Mouse (Mus musculus) embryonic facial prominence, embryonic 14.5 days (tissue): ENCODE measurements around the gene Srsf4. TPM values are rescaled to one million over a fixed set of nuclear protein-coding genes. Genes with fewer than 3 reads are reported as not detected.

Experiments used
- ATAC-seq: fragments of 200-750 bp; cut with Nextera tagmentation; 2 replicates; pipeline ENCODE4 v1.8.0; 2017; ENCODE audit warnings: low read depth, moderate number of reproducible peaks, moderate TSS enrichment
- DNase-seq: peaks from one replicate; pipeline ENCODE4 v3.0.0-alpha.2; 2015; ENCODE audit warnings: low spot score
- H3K27ac ChIP-seq: fragments of 300-500 bp; sonication (generic); replicated peaks from 2 replicates; pipeline ENCODE4 v1.5.1; 2014; ENCODE audit warnings: low read depth, mild to moderate bottlenecking, low read length, moderate library complexity
- H3K27me3 ChIP-seq: fragments of 300-500 bp; sonication (generic); replicated peaks from 2 replicates; pipeline ENCODE4 v1.6.1; 2014; ENCODE audit warnings: low read length; ENCODE audit not compliant: control insufficient read depth, insufficient read depth
- H3K36me3 ChIP-seq: fragments of 300-500 bp; sonication (generic); 2 replicates; pipeline ENCODE4 v1.6.1; 2014; ENCODE audit warnings: low read length, mixed read lengths; ENCODE audit not compliant: control insufficient read depth, insufficient read depth
- H3K4me1 ChIP-seq: fragments of 300-500 bp; sonication (generic); 2 replicates; pipeline ENCODE4 v1.6.1; 2014; ENCODE audit warnings: antibody characterized with exemption, low read length; ENCODE audit not compliant: control insufficient read depth, insufficient read depth
- H3K4me2 ChIP-seq: fragments of 300-500 bp; sonication (generic); 2 replicates; pipeline ENCODE4 v1.6.1; 2014; ENCODE audit warnings: low read depth, mild to moderate bottlenecking, low read length, moderate library complexity, mixed read lengths
- H3K4me3 ChIP-seq: fragments of 300-500 bp; sonication (generic); 2 replicates; pipeline ENCODE4 v1.5.1; 2014; ENCODE audit warnings: low read depth, mild to moderate bottlenecking, low read length
- H3K9ac ChIP-seq: fragments of 300-500 bp; sonication (generic); 2 replicates; pipeline ENCODE4 v1.6.1; 2014; ENCODE audit warnings: low read depth, mild to moderate bottlenecking, low read length, moderate library complexity, mixed read lengths
- H3K9me3 ChIP-seq: fragments of 300-500 bp; sonication (generic); 2 replicates; pipeline ENCODE4 v1.6.1; 2016; ENCODE audit warnings: low read length; ENCODE audit not compliant: control insufficient read depth
- WGBS: fragments of 180-500 bp; shearing (Covaris S2); extraction: QIAGEN DNeasy Blood & Tissue Kit; methylation state at CpG from one replicate; pipeline ENCODE4 v1.1.7; 2014; 5-methylcytosine and 5-hydroxymethylcytosine counted together
- polyA plus RNA-seq: library from polyadenylated mRNA; unstranded; fragments of >200 nt; fragmentation: Nextera tagmentation; extraction: Ambion mirVana; gene quantifications from 2 replicates; pipeline ENCODE4 v1.2.1, GENCODE M21; 2014

Srsf4 gene
- polyA plus RNA-seq, 1 experiment from 2014 or later = 87.3 TPM

DNA sequence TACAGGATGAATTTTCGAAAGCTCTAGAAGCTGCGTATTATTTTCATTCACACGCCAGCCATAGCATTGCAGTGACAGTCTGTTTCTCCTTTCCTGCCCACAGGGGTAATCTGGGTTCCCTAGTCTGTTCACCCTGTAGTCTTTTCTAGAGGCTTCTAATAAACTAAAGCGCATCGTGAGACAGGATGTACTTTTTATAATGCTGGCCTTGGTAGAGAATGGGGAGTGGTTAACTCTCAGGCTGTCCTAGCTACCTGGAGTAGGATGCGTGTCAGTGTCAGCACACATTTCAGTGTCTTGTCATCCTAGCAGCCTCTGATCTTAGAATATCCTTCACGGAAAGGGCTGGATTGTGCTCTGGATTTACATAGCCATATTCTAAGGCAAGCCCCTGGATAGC, 7.9 kb downstream of the Srsf4 start:
- no peak overlapping the region for H3K4me3 ChIP-seq
- no peak for DNase-seq
- H3K4me1 ChIP-seq = peaks cover 36% of the 10 kb centered on the region
- H3K36me3 ChIP-seq = peaks cover 21% of the 10 kb centered on the region
- H3K27ac ChIP-seq = no peak overlapping the region; the same call in 1 of the 2 replicates
- 76% methylated on average over 7 of the region's 7 CpGs for WGBS
- H3K27me3 ChIP-seq = no peaks in the 10 kb centered on the region
- H3K9me3 ChIP-seq = no peaks in the 10 kb centered on the region
- H3K9ac ChIP-seq = no peak overlapping the region
- no peak for ATAC-seq
- H3K4me2 ChIP-seq = no peak overlapping the region

DNA sequence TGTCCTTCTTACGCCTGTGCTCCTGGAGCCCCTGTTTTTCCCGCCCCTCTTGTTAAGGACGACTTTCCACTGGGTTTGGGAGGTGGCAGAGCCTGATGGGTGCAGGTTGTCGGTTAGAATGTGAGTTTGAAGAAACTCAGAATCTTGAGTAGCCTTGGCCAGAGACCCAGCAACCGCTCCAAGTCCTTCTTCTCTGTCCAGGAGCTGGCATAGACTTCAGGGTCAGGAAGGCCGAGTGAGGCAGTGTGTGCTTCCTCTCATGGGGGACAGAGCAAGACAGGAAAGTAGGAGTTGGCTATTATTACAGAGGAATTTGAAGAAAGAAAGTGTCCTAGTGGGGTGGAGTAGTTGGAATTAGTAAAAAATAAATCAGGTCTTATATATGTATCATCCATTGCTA, 10.2 kb downstream of the Srsf4 start:
- ATAC-seq = no peak
- H3K9me3 ChIP-seq = no peaks in the 10 kb centered on the region
- H3K4me3 ChIP-seq = no peak overlapping the region

DNA sequence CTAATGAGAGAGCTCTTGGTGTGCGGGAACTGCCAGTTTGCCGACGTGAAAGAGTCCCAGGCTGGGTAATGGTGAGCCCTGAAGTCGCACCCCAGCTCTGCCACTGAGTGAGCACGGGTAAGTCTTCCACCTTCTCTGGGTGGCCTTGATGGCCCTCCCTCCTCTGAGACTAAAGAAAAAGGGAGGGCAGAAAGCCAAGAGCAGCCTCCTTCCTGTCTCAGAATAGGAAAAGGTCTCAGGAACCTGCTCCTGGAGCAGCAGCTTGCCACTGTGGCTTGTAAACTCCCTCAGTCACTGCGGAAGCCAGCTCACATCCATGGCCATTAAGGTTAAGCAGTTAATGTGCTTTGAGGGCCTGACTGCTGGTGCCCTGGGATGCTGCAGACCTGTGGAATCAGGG, 12.0 kb downstream of the Srsf4 start:
- Histone ChIP-seq H3K27me3 (no peaks in the 10 kb centered on the region), H3K36me3 (peaks cover 32% of the 10 kb centered on the region), H3K4me2 (no peak overlapping the region), H3K4me3 (no peak overlapping the region), H3K9me3 (no peaks in the 10 kb centered on the region), H3K27ac (no peak overlapping the region), H3K9ac (no peak overlapping the region), H3K4me1 (peaks cover 15% of the 10 kb centered on the region)
- DNase-seq = no peak
- no peak for ATAC-seq
- 80% methylated on average over 6 of the region's 6 CpGs for WGBS

More for the DNA sequence above, 10.2 kb downstream of the Srsf4 start:
- Histone ChIP-seq H3K27me3 (no peaks in the 10 kb centered on the region), H3K4me1 (peaks cover 22% of the 10 kb centered on the region), H3K27ac (no peak overlapping the region), H3K9ac (no peak overlapping the region), H3K4me2 (no peak overlapping the region), H3K36me3 (peaks cover 27% of the 10 kb centered on the region)
- no peak for DNase-seq
- WGBS = 75% methylated on average over 6 of the region's 6 CpGs

DNA sequence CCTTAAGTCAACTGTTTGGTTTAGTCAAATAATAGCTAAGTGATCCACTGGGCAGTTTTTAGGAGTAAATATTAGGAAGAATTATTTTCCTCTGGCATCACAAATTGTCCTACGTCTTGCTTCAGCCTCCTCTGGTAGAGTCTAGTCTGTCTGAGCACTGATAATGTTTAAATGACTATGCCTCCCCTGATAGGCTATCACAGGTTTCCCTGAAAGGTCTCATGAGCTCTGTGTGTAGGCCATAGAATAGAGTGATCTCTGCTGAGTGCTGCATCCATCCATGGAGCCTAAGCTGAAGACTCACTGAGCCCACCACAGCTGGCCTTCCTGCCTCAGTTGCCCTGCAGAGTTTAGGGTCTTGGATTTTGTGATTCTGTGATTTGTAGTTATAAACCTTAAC, 15.1 kb downstream of the Srsf4 start:
- H3K9me3 ChIP-seq = no peaks in the 10 kb centered on the region
- H3K4me3 ChIP-seq = no peak overlapping the region
- H3K4me1 ChIP-seq = peaks cover 1% of the 10 kb centered on the region; the same call in 1 of the 2 replicates
- peaks cover 55% of the 10 kb centered on the region for H3K36me3 ChIP-seq
- WGBS = 83% methylated on average over 1 of the region's 1 CpGs
- DNase-seq (no peak), ATAC-seq (no peak)
- no peaks in the 10 kb centered on the region for H3K27me3 ChIP-seq
- H3K9ac ChIP-seq = no peak overlapping the region
- H3K4me2 ChIP-seq = no peak overlapping the region
- no peak overlapping the region for H3K27ac ChIP-seq

DNA sequence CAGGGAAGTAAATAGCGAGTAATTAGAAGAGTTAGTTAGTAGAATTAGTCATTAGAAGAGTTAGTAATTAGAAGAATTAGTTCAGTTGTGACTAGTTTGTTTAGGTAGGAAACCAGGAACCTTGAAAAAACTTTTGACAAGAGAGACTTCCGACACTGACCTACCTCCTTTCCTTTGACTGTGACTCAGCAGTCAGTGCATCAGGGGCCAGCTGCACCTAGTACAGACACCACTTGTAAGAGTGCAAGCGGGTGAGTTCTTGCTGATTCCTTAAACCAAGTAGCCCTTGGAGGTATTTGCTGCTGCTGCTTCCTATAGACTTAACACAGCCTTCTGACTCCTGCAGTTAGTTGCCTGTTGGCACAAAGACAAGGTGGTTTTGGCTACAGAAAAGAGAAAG, 17.3 kb downstream of the Srsf4 start:
- Histone ChIP-seq H3K27ac (no peak overlapping the region), H3K36me3 (peaks cover 57% of the 10 kb centered on the region), H3K4me3 (no peak overlapping the region), H3K4me2 (no peak overlapping the region), H3K9ac (no peak overlapping the region), H3K4me1 (no peaks in the 10 kb centered on the region), H3K27me3 (no peaks in the 10 kb centered on the region), H3K9me3 (no peaks in the 10 kb centered on the region)
- WGBS = 87% methylated on average over 3 of the region's 3 CpGs
- DNase-seq (no peak), ATAC-seq (no peak)

DNA sequence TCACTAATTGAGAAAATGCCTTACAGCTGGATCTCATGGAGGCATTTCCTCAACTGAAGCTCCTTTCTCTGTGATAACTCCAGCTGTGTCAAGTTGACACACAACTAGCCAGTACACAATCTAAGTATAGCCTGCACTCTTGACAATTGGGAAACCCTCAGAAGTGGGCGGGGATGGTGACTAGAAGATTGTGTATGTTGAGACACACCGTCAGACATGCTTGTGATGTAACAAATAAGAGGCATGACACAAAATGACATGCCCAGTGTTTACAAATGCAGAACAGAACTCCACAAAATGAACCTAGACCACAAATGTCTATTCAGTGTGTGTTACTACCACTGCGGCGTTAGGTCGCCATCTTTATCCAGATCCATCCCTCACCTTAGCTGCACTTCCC, 23.7 kb downstream of the Srsf4 start:
- DNase-seq (no peak), ATAC-seq (no peak)
- 88% methylated on average over 5 of the region's 5 CpGs for WGBS
- Histone ChIP-seq H3K36me3 (peaks cover 83% of the 10 kb centered on the region), H3K9ac (no peak overlapping the region), H3K4me3 (no peak overlapping the region), H3K27ac (no peak overlapping the region), H3K4me2 (no peak overlapping the region), H3K27me3 (no peaks in the 10 kb centered on the region), H3K9me3 (no peaks in the 10 kb centered on the region), H3K4me1 (no peaks in the 10 kb centered on the region)

DNA sequence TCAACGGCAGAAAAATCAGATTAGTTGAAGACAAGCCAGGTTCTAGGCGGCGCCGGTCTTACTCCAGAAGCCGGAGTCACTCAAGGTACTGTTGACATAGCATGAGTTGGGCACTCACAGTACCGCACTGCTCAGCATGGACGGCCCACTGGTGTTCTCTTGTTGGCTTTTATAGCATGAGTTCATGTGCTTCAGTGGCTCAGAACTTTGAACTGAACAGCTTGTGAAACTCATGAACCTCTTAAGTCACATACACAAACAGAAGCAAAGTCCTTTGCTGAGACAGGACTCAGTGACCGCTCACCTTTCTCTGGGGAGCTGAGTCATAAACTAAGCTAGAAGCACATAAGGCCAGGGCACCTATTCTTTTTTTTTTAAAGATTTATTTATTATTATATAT, 24.4 kb downstream of the Srsf4 start:
- Histone ChIP-seq H3K9me3 (no peaks in the 10 kb centered on the region), H3K9ac (no peak overlapping the region), H3K4me3 (no peak overlapping the region), H3K4me2 (no peak overlapping the region), H3K27ac (no peak overlapping the region), H3K4me1 (no peaks in the 10 kb centered on the region), H3K36me3 (peaks cover 82% of the 10 kb centered on the region), H3K27me3 (no peaks in the 10 kb centered on the region)
- DNase-seq = no peak
- no peak for ATAC-seq
- 94% methylated on average over 8 of the region's 8 CpGs for WGBS

DNA sequence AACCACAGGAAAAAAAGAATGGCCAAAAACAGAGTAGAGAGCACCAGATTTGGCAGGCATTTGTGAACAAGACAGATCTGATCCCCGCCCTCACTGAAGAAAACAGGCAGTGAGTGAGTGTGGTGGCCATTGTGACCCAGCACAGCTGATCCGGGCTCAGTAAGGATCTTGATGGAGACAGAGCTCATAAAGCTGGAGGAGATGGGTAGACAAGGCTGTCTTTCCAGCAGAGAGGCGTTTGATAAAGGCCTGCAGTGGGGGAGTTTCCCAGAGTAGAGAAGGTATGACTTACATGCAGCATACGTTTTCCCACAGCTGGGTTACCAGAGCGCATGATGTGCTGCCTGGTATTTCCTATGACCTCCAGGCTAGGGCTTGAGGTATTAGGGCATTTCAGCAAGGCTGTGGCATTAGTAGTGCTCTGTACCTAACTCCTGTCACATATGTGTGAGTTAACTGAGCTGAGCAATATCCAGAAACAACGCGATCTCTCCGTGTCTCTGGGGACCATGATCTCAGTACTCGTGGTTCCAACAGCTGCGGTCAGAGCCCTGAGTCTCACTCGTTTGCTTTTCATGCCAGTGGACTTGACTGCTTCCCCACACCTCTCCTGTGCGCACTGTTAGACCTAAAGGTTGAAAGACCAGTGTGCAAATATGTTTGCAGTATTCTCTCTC, 25.2 kb downstream of the Srsf4 start:
- WGBS = 78% methylated on average over 12 of the region's 12 CpGs
- no peak overlapping the region for H3K4me3 ChIP-seq
- H3K9ac ChIP-seq = no peak overlapping the region
- H3K27ac ChIP-seq = 0 out of 2 replicates have a peak overlapping the region, but pooled peaks have one; percentile 10
- ATAC-seq = no peak
- no peaks in the 10 kb centered on the region for H3K4me1 ChIP-seq
- H3K4me2 ChIP-seq = no peak overlapping the region
- peaks cover 74% of the 10 kb centered on the region for H3K36me3 ChIP-seq
- H3K9me3 ChIP-seq = no peaks in the 10 kb centered on the region
- H3K27me3 ChIP-seq = no peaks in the 10 kb centered on the region
- peak; percentile 53 for DNase-seq

DNA sequence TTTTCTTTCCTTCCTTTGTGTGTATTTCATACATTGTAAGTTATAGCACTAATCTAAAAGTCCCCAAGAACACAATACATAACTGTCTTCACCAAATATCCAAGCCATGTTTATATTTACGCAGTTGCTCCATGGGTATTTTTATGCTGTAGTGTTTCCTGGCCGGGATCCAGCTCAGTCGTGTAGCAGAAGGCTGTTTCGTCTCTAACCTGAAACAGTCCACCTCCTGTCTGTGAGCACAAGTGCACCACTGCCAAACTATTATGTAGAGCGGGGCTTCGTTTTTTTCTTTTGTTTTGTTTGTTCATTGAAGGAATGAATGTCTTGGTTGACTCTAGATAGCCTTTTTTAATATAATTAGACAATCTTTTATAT, 25.8 kb downstream of the Srsf4 start:
- peak; percentile 45 for DNase-seq
- H3K4me1 ChIP-seq = no peaks in the 10 kb centered on the region
- H3K9ac ChIP-seq = no peak overlapping the region
- no peaks in the 10 kb centered on the region for H3K27me3 ChIP-seq
- ATAC-seq = no peak
- no peak overlapping the region for H3K27ac ChIP-seq
- 71% methylated on average over 6 of the region's 6 CpGs for WGBS
- no peak overlapping the region for H3K4me3 ChIP-seq
- H3K9me3 ChIP-seq = no peaks in the 10 kb centered on the region
- H3K4me2 ChIP-seq = no peak overlapping the region
- peaks cover 71% of the 10 kb centered on the region for H3K36me3 ChIP-seq
